Mouse (Mus musculus) kidney, postnatal 10 days (tissue): ENCODE data around the gene Etnk2.

ENCODE experiments used
- DNase-seq: peaks from one replicate; pipeline ENCODE4 v3.0.0; 2021; ENCODE audit warnings: mixed read lengths

The Etnk2 gene

GRCm38 (mm10) chr1:133353371-133353809 is 10.0 kb upstream of the Etnk2 start:
- DNase-seq = peak; percentile 88

- DNase-seq = no peak
Observed at GRCm38 (mm10) chr1:133355469-133355868, 7.9 kb upstream of the Etnk2 start.

GRCm38 (mm10) chr1:133355912-133356311 is 7.5 kb upstream of the Etnk2 start:
- no peak for DNase-seq

GRCm38 (mm10) chr1:133356330-133356729 is 7.0 kb upstream of the Etnk2 start:
- DNase-seq = no peak

GRCm38 (mm10) chr1:133361006-133361405 is 2.4 kb upstream of the Etnk2 start:
- DNase-seq = no peak

GRCm38 (mm10) chr1:133362103-133362502 is 1.3 kb upstream of the Etnk2 start:
- no peak for DNase-seq

- DNase-seq = no peak
Observed at GRCm38 (mm10) chr1:133364022-133364630, 754 bp downstream of the Etnk2 start.

GRCm38 (mm10) chr1:133364890-133365289 is 1.5 kb downstream of the Etnk2 start:
- no peak for DNase-seq

- DNase-seq = no peak
Observed at GRCm38 (mm10) chr1:133366951-133367605, 3.7 kb downstream of the Etnk2 start.

GRCm38 (mm10) chr1:133367606-133368488 is 4.5 kb downstream of the Etnk2 start:
- DNase-seq = no peak

GRCm38 (mm10) chr1:133368644-133369043 is 5.3 kb downstream of the Etnk2 start:
- DNase-seq = no peak

GRCm38 (mm10) chr1:133370352-133370751 is 7.0 kb downstream of the Etnk2 start:
- no peak for DNase-seq

GRCm38 (mm10) chr1:133371431-133371830 is 8.1 kb downstream of the Etnk2 start:
- no peak for DNase-seq

GRCm38 (mm10) chr1:133372113-133372512 is 8.7 kb downstream of the Etnk2 start:
- DNase-seq = no peak

- peak; percentile 69 for DNase-seq
Observed at GRCm38 (mm10) chr1:133375696-133376346, 12.4 kb downstream of the Etnk2 start.

- peak; percentile 34 for DNase-seq
Observed at GRCm38 (mm10) chr1:133377547-133377946, 14.2 kb downstream of the Etnk2 start.

GRCm38 (mm10) chr1:133379254-133379985 is 16.0 kb downstream of the Etnk2 start:
- peak; percentile 55 for DNase-seq

- DNase-seq = no peak
Observed at GRCm38 (mm10) chr1:133379986-133380320, 16.6 kb downstream of the Etnk2 start.

GRCm38 (mm10) chr1:133380347-133381065 is 17.1 kb downstream of the Etnk2 start:
- DNase-seq = peak; percentile 67

GRCm38 (mm10) chr1:133382008-133382407 is 18.6 kb downstream of the Etnk2 start:
- DNase-seq = peak; percentile 90

GRCm38 (mm10) chr1:133382552-133383155 is 19.3 kb downstream of the Etnk2 start:
- peak; percentile 48 for DNase-seq
